Mouse (Mus musculus) right cerebral cortex, adult 18-20 months (tissue): Measurements from ENCODE around the gene Spcs1.

Experiments
- DNase-seq: peaks from one replicate; pipeline ENCODE4 v3.0.0; 2022; ENCODE audit warnings: mixed read lengths

Spcs1 gene

GRCm38 (mm10) chr14:30949986-30950385, 51.5 kb downstream of the Spcs1 start:
- no peak for DNase-seq
